Mouse (Mus musculus) lung, postnatal 0 days (tissue): ENCODE results near the gene Il25.
"Not testable (repeated sequence)": the region's sequence is repeated elsewhere in the genome, so short reads cannot be mapped to it uniquely, and the experiment has no call there.

Source experiments
- CTCF ChIP-seq: IDR thresholded peaks from 2 replicates; pipeline ENCODE4 v1.5.1; 2016; ENCODE audit warnings: antibody characterized with exemption, mild to moderate bottlenecking
- EP300 ChIP-seq: IDR thresholded peaks from 2 replicates; pipeline ENCODE4 v1.6.1; 2016; ENCODE audit warnings: antibody characterized with exemption, mild to moderate bottlenecking, control low read depth

GRCm38 (mm10) chr14:54972786-54973185, 40.3 kb downstream of the Il25 start:
- not testable (repeated sequence) for TF ChIP-seq CTCF, EP300
